Mouse (Mus musculus): ENCODE results near the gene Cep126. TPM values are rescaled to one million over a fixed set of nuclear protein-coding genes. Genes with fewer than 3 reads are reported as not detected.

Cep126 gene
- 1.9 and 4.6 TPM in 2 replicates for polyA plus RNA-seq (2012; rRNA removed)

DNA sequence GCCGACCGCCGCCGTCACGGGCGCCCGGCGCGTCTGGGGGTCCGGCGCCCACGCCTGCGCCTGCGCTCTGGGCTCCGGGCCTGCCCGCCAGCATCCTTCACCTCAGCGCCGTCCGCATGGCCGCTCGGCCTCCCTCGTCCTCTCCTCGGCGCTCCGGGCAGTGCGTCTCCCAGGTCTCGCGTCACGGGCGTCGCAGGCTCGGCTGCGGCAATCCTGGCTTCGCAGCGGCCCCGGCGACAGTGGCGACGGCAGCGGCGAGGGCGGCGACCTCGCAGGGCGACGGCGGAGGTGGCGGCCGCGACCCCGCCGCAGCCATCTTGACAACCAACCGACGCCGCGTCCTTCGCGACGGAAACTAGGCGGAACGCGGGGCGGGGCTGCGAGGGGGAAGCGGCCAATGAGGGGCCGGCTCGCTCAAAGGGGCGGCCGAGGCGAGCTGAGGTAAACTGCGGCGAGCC, at the start of gene Cep126:
Gene Cep126 (minus strand): TSS at position 178 of the 458 bp plus-strand sequence.
- DNase-seq (ENCODE audit: low read depth) = no peak

- DNase-seq (ENCODE audit: low read depth) = no peak
Observed at GRCm38 (mm10) chr9:8179554-8179953, 45.5 kb upstream of the Cep126 start.

GRCm38 (mm10) chr9:8177099-8177498, 43.0 kb upstream of the Cep126 start:
- no peak for DNase-seq (ENCODE audit: low read depth)

DNA sequence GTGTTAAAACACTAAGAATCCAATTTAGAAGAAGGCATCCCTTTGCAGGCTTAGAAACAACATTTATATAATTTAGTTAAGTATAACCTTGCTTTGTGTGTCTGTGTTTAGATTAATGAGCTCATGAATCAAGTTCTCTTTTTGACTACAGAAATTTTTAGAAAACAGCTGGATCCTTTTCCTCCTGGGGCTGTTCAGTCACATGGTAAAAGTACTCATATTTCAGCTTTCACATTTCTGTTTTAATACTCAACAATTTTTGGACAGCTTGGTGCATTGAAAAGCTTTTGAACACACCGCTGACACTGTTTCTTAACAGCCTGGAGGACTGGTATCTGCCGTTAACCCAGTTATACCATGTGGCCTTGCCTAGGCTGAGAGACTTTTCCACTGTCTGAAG, 22.9 kb upstream of the Cep126 start:
- DNase-seq (ENCODE audit: low read depth) = no peak

- no peak for DNase-seq (ENCODE audit: low read depth)
Observed at GRCm38 (mm10) chr9:8139501-8139900, 5.4 kb upstream of the Cep126 start.

DNA sequence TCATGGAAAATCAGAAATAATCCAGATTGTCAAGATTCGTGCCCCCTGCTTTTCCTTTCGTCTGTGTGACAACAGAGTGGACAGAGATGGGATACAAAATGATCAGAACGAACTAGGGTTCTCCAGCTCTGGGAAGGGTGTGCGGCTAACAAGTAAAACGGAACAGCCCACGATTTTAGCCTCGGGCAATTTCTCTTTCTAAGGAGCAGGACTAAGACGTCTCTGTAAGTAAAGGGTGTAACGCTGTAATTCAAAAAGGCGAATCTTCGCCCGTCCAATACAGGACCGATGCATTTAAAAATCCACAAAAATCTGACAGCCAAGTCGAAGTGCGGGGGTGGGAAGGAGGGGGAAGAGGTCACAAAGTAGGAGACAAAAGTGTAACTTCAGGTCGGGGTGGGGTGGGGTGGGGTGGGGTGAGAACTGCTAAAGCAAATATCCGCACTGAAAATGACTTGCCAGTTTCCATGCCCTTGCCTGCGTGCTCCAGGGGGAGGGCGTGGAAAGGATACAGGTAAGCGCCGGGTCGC, 443 bp downstream of the Cep126 start:
- peak; percentile 5 for DNase-seq (ENCODE audit: low read depth)

GRCm38 (mm10) chr9:8123495-8123894, 10.6 kb downstream of the Cep126 start:
- no peak for DNase-seq (ENCODE audit: low read depth)

DNA sequence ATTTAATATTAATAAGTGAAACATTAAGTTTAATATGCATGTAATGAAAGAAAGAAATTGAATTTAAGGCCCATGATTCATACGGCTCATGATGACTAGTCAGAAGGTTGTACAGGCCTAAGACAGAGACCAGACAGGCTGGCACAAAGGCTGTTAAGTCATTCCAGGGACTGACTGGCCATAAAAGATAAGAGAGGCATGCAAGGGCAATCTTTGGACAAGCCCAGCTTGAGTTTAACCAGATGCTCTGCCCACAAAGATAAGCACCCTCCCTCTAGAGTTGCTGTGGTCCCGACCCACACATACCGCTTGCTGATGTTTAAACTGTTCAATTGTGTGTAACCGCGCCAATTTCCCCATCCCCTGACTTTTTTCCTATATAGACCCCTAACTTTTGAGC, 19.6 kb downstream of the Cep126 start:
- DNase-seq (ENCODE audit: low read depth) = no peak

DNA sequence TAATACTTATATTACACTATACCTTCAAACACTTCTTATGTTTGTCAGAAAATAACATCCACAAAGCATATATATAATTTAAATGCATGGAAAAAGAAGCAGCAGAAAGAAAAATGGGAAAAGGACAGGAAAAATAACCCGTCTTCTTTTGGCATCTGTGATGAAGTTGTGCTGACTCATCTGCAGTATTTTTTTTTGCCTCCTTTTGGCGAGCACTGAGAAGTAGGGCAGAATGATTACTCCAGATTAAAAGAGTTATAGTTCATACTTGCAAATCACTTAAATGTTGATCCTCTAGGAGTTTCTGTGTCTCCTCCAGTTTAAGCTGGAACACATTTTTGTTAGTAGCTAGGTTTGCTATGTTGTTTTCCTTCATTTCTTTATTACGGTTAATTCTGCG, 31.0 kb downstream of the Cep126 start:
- no peak for DNase-seq (ENCODE audit: low read depth)

GRCm38 (mm10) chr9:8100962-8101361, 33.1 kb downstream of the Cep126 start:
- no peak for DNase-seq (ENCODE audit: low read depth)

DNA sequence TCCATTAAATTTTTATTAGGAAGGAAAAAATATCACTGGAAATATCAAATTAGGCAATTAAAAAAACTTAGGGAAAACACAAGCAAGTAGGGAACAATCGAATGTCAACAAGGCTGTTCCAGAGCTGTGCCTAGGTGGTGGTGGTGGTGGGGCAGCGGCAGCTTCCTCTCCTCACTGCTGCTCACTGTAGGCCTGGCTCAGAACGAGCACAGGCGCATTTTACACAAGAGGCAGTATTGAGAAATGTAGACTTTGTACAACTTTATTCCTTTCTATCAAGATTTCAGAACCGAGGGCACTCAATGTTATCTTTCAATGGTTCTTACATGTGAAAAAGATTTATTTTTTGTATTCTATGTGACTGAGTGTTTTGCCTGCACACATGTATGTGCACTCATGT, 55.2 kb downstream of the Cep126 start:
- DNase-seq (ENCODE audit: low read depth) = no peak

- DNase-seq (ENCODE audit: low read depth) = no peak
Observed at GRCm38 (mm10) chr9:8074345-8074744, 59.7 kb downstream of the Cep126 start.

- no peak for DNase-seq (ENCODE audit: low read depth)
Observed at GRCm38 (mm10) chr9:8073203-8073755, 60.8 kb downstream of the Cep126 start.

DNA sequence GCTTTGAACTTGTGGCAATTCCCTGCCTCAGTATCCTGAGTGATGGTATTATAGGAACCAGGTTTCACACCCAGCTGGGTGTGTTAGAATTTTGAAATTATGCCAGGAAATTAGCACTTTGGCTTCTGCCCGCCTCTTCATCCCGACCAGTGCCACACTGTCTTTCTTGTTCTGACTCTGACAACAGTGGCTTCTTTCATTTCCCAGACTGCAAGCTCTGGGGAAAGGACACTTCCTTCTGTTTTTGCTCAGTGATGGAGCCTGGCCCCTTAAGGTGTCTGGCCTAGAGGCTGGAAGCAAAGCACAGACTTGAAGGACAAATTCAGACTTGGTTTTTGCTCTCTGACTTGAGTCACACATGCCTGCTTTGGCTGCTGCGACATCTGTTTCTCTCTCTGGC, 74.5 kb downstream of the Cep126 start:
- DNase-seq (ENCODE audit: low read depth) = no peak

DNA sequence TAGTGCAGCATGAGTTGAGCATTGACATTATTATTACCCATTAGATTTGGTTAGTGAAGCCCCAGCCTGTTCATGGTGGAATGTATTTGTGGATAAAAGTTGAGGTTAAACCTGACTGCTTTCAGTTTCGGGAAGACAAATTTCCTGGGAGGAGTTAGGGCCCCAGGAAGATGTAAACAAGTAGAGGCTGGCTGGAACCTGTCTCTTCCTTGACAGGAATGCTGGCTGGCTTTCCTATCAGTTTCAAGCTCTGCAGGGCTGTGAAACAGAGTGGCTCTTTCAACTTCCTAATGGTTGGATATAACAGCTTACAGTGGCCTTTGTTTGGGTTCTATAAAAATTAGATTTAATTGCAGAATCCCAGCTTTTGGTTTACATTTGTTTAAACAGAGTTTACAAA, 79.3 kb downstream of the Cep126 start:
- no peak for DNase-seq (ENCODE audit: low read depth)

GRCm38 (mm10) chr9:8043044-8043387, 91.1 kb downstream of the Cep126 start:
- no peak for DNase-seq (ENCODE audit: low read depth)

DNA sequence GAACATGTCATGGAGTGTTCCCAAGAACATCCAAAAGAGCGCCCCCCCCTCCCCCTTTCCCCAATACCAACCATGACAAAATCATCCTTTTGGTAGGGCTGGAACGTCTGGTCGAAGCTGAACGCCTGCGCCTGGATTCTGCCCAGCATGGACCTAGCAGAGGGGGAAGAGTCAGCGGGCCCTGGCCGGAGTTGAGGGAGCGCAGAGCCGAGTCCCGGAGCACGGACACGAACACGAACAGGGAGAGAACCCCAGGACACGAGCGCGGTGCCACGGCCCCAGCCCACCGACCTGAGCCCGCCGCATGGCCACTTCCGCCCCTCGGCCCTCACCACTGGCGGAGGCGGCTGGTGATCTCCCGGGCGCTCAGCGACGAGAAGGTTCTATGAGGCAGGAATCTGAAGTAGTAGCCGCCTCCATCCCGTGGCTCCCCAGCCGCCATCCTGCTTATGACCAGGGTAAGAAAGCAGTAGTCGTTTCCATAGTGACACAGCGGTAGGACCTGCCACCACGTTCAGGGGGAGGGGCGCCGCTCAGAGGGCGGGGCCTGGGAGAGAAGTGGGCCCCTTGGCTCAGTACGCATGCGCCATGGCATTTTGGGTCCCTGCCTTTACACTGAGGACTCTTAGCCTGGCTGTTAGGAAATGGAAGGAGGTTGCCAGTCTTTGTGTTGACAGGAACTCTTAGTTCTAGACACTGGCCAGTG, 91.6 kb downstream of the Cep126 start, which contains the start of gene Cfap300:
Gene Cfap300 (minus strand): TSS at position 486 of the 706 bp plus-strand sequence.
- DNase-seq (ENCODE audit: low read depth) = peak; percentile 61

- no peak for DNase-seq (ENCODE audit: low read depth)
Observed at GRCm38 (mm10) chr9:8035546-8035945, 98.5 kb downstream of the Cep126 start.

DNA sequence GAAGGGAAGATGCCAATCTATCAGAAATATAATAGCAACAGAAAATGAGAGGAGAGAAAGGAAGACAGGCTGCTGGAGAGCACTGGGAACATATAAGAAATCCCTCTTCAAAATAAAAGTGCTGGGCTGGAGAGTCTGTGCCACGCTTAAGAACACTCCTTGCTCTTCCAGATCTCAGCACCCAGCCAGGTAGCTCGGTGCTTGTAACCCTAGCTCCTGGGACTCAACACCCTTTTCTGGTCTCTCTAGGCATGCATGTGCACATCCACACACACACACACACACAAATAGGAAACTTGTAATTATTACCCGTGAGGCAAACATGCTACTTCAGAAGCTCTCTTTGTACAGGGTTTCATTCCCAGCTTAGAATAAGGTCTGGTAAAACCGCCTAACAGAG, 99.0 kb downstream of the Cep126 start:
- DNase-seq (ENCODE audit: low read depth) = no peak

DNA sequence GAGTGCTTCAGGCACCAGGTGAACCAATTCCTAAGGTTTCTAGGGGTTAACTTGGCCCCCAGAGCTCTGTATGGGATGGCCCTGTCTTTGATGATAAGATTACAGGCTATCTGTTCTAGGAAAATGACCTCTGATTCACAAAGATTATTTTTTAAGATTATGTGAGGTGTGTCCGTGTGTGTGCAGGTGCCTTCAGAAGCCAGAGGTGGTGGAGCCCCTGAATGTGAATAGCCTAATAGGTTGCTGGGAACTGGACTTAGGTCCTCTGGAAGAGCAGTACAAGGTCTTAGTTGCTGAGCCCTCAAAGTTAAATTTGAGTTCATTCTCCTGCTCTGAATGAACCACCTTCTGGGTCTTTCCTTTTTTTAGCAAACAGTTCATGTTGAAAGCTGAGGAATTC, 100.0 kb downstream of the Cep126 start:
- no peak for DNase-seq (ENCODE audit: low read depth)

GRCm38 (mm10) chr9:8032847-8033246, 101.2 kb downstream of the Cep126 start:
- DNase-seq (ENCODE audit: low read depth) = peak; percentile 63

Data from gonadal fat pad, adult 2 months (tissue).